Mouse (Mus musculus): ENCODE data around the gene Emp3. TPM values are rescaled to one million over a fixed set of nuclear protein-coding genes. Genes with fewer than 3 reads are reported as not detected.
"Not testable (repeated sequence)": the region's sequence is repeated elsewhere in the genome, so short reads cannot be mapped to it uniquely, and the experiment has no call there.

Emp3 gene
- polyA plus RNA-seq, 1 experiment from 2014 or later, result 307 TPM

GRCm38 (mm10) chr7:45892651-45893050 is 28.6 kb downstream of the Emp3 start:
- H3K4me3 ChIP-seq (replicated peaks), result no peak overlapping the region
- H3K36me3 ChIP-seq, result no peaks in the 10 kb centered on the region
- H3K4me1 ChIP-seq, result peaks cover 4% of the 10 kb centered on the region
- WGBS, result 78% methylated on average over 2 of the region's 2 CpGs
- no peak overlapping the region for H3K9ac ChIP-seq
- H3K27me3 ChIP-seq, result no peaks in the 10 kb centered on the region
- no peak overlapping the region for H3K4me2 ChIP-seq (replicated peaks)
- ATAC-seq (ENCODE audit: insufficient number of reproducible peaks, low FRiP score, low TSS enrichment, low read depth), result no peak
- no peak overlapping the region for H3K27ac ChIP-seq (replicated peaks)
- no peaks in the 10 kb centered on the region for H3K9me3 ChIP-seq (replicated peaks)

GRCm38 (mm10) chr7:45887246-45887645 is 34.0 kb downstream of the Emp3 start:
- Histone ChIP-seq H3K36me3 (peaks cover 34% of the 10 kb centered on the region), H3K27me3 (no peaks in the 10 kb centered on the region), H3K9ac (no peak overlapping the region), H3K4me1 (peaks cover 5% of the 10 kb centered on the region; the same call in 1 of the 2 replicates), H3K4me2 (replicated peaks) (no peak overlapping the region), H3K9me3 (replicated peaks) (no peaks in the 10 kb centered on the region), H3K27ac (replicated peaks) (no peak overlapping the region), H3K4me3 (replicated peaks) (no peak overlapping the region)
- whole genome bisulfite sequencing, result 45% methylated on average over 3 of the region's 3 CpGs
- ATAC-seq (ENCODE audit: insufficient number of reproducible peaks, low FRiP score, low TSS enrichment, low read depth), result no peak

GRCm38 (mm10) chr7:45881011-45881410 is 40.2 kb downstream of the Emp3 start:
- H3K36me3 ChIP-seq, result peaks cover 94% of the 10 kb centered on the region
- 90% methylated on average over 2 of the region's 2 CpGs for WGBS

GRCm38 (mm10) chr7:45880531-45880930 is 40.7 kb downstream of the Emp3 start:
- no peak for ATAC-seq (ENCODE audit: insufficient number of reproducible peaks, low FRiP score, low TSS enrichment, low read depth)
- H3K27ac ChIP-seq (replicated peaks), result no peak overlapping the region
- H3K4me3 ChIP-seq (replicated peaks), result no peak overlapping the region
- H3K4me1 ChIP-seq, result no peaks in the 10 kb centered on the region
- no peak overlapping the region for H3K9ac ChIP-seq
- H3K4me2 ChIP-seq (replicated peaks), result no peak overlapping the region
- H3K36me3 ChIP-seq, result peaks cover 97% of the 10 kb centered on the region
- no peaks in the 10 kb centered on the region for H3K9me3 ChIP-seq (replicated peaks)
- no peaks in the 10 kb centered on the region for H3K27me3 ChIP-seq
- 96% methylated on average over 4 of the region's 4 CpGs for WGBS

More at GRCm38 (mm10) chr7:45881011-45881410, 40.2 kb downstream of the Emp3 start:
- H3K27ac ChIP-seq (replicated peaks), result no peak overlapping the region
- H3K4me1 ChIP-seq, result no peaks in the 10 kb centered on the region
- ATAC-seq (ENCODE audit: insufficient number of reproducible peaks, low FRiP score, low TSS enrichment, low read depth), result no peak
- no peak overlapping the region for H3K4me3 ChIP-seq (replicated peaks)
- H3K9ac ChIP-seq, result no peak overlapping the region
- no peak overlapping the region for H3K4me2 ChIP-seq (replicated peaks)
- H3K9me3 ChIP-seq (replicated peaks), result no peaks in the 10 kb centered on the region
- no peaks in the 10 kb centered on the region for H3K27me3 ChIP-seq

- H3K27me3 ChIP-seq; H3K27ac ChIP-seq (replicated peaks); H3K9me3 ChIP-seq (replicated peaks); ATAC-seq (ENCODE audit: insufficient number of reproducible peaks, low FRiP score, low TSS enrichment, low read depth); H3K9ac ChIP-seq; H3K4me3 ChIP-seq (replicated peaks); H3K4me2 ChIP-seq (replicated peaks): not testable (repeated sequence)
- peaks cover 92% of the 10 kb centered on the region for H3K36me3 ChIP-seq
- 93% methylated on average over 1 of the region's 1 CpGs for WGBS
- H3K4me1 ChIP-seq, result peaks cover 17% of the 10 kb centered on the region
Observed at GRCm38 (mm10) chr7:45878278-45878677, 42.9 kb downstream of the Emp3 start, which contains the start of gene Grin2d. Gene Grin2d (minus strand): TSS chr7:45878378.

- peaks cover 78% of the 10 kb centered on the region for H3K36me3 ChIP-seq
- 95% methylated on average over 7 of the region's 7 CpGs for WGBS
- H3K4me3 ChIP-seq (replicated peaks), result no peak overlapping the region
- H3K4me1 ChIP-seq, result peaks cover 17% of the 10 kb centered on the region
- H3K27me3 ChIP-seq, result no peaks in the 10 kb centered on the region
- no peaks in the 10 kb centered on the region for H3K9me3 ChIP-seq (replicated peaks)
- no peak overlapping the region for H3K9ac ChIP-seq
- no peak overlapping the region for H3K27ac ChIP-seq (replicated peaks)
- ATAC-seq (ENCODE audit: insufficient number of reproducible peaks, low FRiP score, low TSS enrichment, low read depth), result no peak
- H3K4me2 ChIP-seq (replicated peaks), result no peak overlapping the region
Observed at GRCm38 (mm10) chr7:45876895-45877294, 44.3 kb downstream of the Emp3 start.

- Histone ChIP-seq H3K4me3 (replicated peaks) (peak overlapping the region; percentile 81), H3K4me2 (replicated peaks) (peak overlapping the region; percentile 80), H3K4me1 (peaks cover 44% of the 10 kb centered on the region), H3K9me3 (replicated peaks) (no peaks in the 10 kb centered on the region), H3K27ac (replicated peaks) (peak overlapping the region; percentile 93), H3K36me3 (peaks cover 43% of the 10 kb centered on the region), H3K9ac (peak overlapping the region; percentile 97), H3K27me3 (peaks cover 22% of the 10 kb centered on the region)
- peak; percentile 25 for ATAC-seq (ENCODE audit: insufficient number of reproducible peaks, low FRiP score, low TSS enrichment, low read depth)
- 3% methylated on average over 28 of the region's 28 CpGs for WGBS
Observed at GRCm38 (mm10) chr7:45873061-45873947, 47.9 kb downstream of the Emp3 start.

- peak within 1 kb of the TSS; percentile 93 for H3K27ac ChIP-seq (replicated peaks)
- H3K4me1 ChIP-seq, result peaks cover 51% of the 10 kb centered on the region
- H3K4me3 ChIP-seq (replicated peaks), result peak within 1 kb of the TSS; percentile 81
- no peaks in the 10 kb centered on the region for H3K9me3 ChIP-seq (replicated peaks)
- ATAC-seq (ENCODE audit: insufficient number of reproducible peaks, low FRiP score, low TSS enrichment, low read depth), result peak; percentile 82
- peak within 1 kb of the TSS; percentile 97 for H3K9ac ChIP-seq
- peaks cover 38% of the 10 kb centered on the region for H3K36me3 ChIP-seq
- H3K27me3 ChIP-seq, result peaks cover 28% of the 10 kb centered on the region
- H3K4me2 ChIP-seq (replicated peaks), result peak within 1 kb of the TSS; percentile 80
- under 1% methylated on average over 18 of the region's 18 CpGs for WGBS
Observed at GRCm38 (mm10) chr7:45872624-45873023, 48.6 kb downstream of the Emp3 start, which contains the start of gene Kdelr1. Gene Kdelr1 (plus strand): TSS chr7:45872772.

- Histone ChIP-seq H3K4me3 (replicated peaks) (peak overlapping the region; percentile 36), H3K9me3 (replicated peaks) (no peaks in the 10 kb centered on the region), H3K36me3 (peaks cover 17% of the 10 kb centered on the region), H3K4me1 (peaks cover 61% of the 10 kb centered on the region), H3K27me3 (peaks cover 28% of the 10 kb centered on the region), H3K9ac (peak overlapping the region; percentile 28), H3K4me2 (replicated peaks) (peak overlapping the region; percentile 63), H3K27ac (replicated peaks) (no peak overlapping the region)
- WGBS, result 2% methylated on average over 30 of the region's 30 CpGs
- ATAC-seq (ENCODE audit: insufficient number of reproducible peaks, low FRiP score, low TSS enrichment, low read depth), result no peak
Observed at GRCm38 (mm10) chr7:45870282-45871058, 50.7 kb downstream of the Emp3 start.

GRCm38 (mm10) chr7:45869787-45870186 is 51.4 kb downstream of the Emp3 start:
- H3K4me2 ChIP-seq (replicated peaks), result peak overlapping the region; percentile 63
- no peaks in the 10 kb centered on the region for H3K9me3 ChIP-seq (replicated peaks)
- peaks cover 10% of the 10 kb centered on the region for H3K36me3 ChIP-seq
- 0 out of 2 replicates have a peak overlapping the region, but pooled peaks have one; percentile 9 for H3K9ac ChIP-seq
- peaks cover 57% of the 10 kb centered on the region for H3K4me1 ChIP-seq
- ATAC-seq (ENCODE audit: insufficient number of reproducible peaks, low FRiP score, low TSS enrichment, low read depth), result no peak
- WGBS, result 5% methylated on average over 14 of the region's 14 CpGs
- no peak overlapping the region for H3K27ac ChIP-seq (replicated peaks)
- peak overlapping the region; percentile 36 for H3K4me3 ChIP-seq (replicated peaks)
- H3K27me3 ChIP-seq, result peaks cover 28% of the 10 kb centered on the region

- H3K9ac ChIP-seq, result 0 out of 2 replicates have a peak overlapping the region, but pooled peaks have one; percentile 9
Observed at GRCm38 (mm10) chr7:45869107-45869670, 52.0 kb downstream of the Emp3 start.

More at GRCm38 (mm10) chr7:45869107-45869670, 52.0 kb downstream of the Emp3 start:
- H3K36me3 ChIP-seq, result peaks cover 4% of the 10 kb centered on the region; the same call in 1 of the 2 replicates
- ATAC-seq (ENCODE audit: insufficient number of reproducible peaks, low FRiP score, low TSS enrichment, low read depth), result no peak
- H3K27me3 ChIP-seq, result peaks cover 28% of the 10 kb centered on the region
- WGBS, result 12% methylated on average over 8 of the region's 8 CpGs
- H3K4me3 ChIP-seq (replicated peaks), result peak overlapping the region; percentile 36
- no peak overlapping the region for H3K27ac ChIP-seq (replicated peaks)
- H3K4me1 ChIP-seq, result peaks cover 54% of the 10 kb centered on the region
- no peaks in the 10 kb centered on the region for H3K9me3 ChIP-seq (replicated peaks)
- H3K4me2 ChIP-seq (replicated peaks), result peak overlapping the region; percentile 63
